Mouse (Mus musculus) ovary, postnatal 14 days (tissue): ENCODE results near the gene Kcnip4.

ENCODE experiments used
- DNase-seq: peaks from one replicate; pipeline ENCODE4 v3.0.0; 2022; ENCODE audit warnings: low spot score

The Kcnip4 gene

GRCm38 (mm10) chr5:49524394-49525241, at the start of gene Kcnip4:
Gene Kcnip4, minus strand, starts transcription at chr5:49524907.
- DNase-seq: peak; percentile 18

DNA sequence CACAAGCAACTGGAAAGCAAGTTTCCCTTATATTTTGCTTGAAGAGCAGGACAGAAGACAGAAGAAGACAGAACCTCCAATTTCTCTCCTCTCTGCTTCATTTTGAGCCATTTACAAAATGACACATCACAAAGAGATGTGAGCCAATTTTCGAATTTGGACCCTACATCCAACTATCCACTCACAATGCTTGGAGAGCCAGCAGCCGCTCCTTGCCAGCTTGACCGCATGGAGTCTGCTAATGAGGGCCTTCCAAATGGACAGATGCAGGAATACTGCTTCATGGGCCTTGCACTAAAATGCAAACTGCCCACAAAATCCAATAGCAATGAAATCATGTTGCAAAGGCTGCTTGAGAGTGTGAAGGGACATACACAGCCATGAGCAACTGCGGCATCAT, 47.2 kb upstream of the Kcnip4 start:
- no peak for DNase-seq

DNA sequence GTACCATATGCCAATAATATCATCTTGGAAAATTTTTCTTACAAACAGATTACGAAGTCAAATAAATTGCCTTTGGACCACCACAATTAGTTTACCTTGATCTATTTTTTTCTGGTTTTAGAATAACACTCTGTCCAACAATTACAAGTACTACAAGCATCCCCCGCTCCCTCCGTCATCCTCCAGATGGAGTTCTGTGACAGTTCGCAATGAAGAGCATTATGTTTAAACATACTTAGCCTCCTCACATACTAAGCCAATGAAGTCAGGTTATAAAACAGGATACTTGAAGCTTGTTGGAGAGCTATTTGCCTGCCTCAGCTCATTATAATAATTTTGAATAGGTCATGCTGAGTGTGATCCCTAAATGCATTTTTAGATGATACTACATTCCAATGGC, 39.0 kb upstream of the Kcnip4 start:
- no peak for DNase-seq

GRCm38 (mm10) chr5:49557436-49557835, 32.7 kb upstream of the Kcnip4 start:
- DNase-seq: no peak

DNA sequence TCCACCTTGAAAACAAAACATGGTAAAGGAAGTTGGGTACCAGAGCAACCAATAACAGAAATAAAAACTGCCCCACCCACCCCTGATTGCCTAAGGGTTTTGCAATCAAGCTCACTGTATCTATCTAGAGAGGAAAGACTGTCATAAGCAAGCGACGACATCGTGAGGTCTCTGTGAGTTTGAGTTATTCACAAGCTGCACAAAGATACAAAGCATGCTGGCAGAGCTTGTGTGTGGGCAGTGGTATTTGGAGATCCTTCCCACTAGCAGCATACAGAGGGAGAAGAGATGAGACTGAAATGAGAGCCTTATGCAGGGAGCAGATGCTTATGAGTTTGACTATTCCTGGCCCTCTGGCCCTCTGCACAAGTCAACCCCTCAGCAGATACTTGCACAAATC, 23.2 kb upstream of the Kcnip4 start:
- no peak for DNase-seq

GRCm38 (mm10) chr5:49529362-49529761, 4.7 kb upstream of the Kcnip4 start:
- no peak for DNase-seq

- peak; percentile 3 for DNase-seq
Measured at GRCm38 (mm10) chr5:49525242-49525612, 520 bp upstream of the Kcnip4 start.

GRCm38 (mm10) chr5:49523997-49524393, 712 bp downstream of the Kcnip4 start:
- DNase-seq: no peak

DNA sequence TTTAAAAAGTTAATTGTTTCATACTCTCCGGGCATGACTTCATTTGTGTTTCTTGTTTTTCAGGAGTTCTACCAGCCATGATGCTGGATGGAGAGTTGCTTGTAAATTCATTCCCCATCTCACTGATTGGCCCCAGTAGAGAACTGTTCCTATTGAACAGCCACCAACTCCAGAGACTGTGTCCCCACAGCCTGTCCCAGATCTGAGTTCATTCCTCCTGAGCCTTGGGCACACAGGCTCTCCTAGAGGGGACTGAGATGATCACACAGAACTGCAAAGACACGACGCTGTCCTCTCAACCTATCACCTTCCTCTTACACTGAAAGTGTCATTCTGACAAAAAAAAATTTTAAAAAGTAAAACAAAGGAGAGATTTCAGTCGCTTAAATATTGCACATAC, 1.7 kb downstream of the Kcnip4 start:
- no peak for DNase-seq

- no peak for DNase-seq
Measured at GRCm38 (mm10) chr5:49498743-49499142, 26.0 kb downstream of the Kcnip4 start.

DNA sequence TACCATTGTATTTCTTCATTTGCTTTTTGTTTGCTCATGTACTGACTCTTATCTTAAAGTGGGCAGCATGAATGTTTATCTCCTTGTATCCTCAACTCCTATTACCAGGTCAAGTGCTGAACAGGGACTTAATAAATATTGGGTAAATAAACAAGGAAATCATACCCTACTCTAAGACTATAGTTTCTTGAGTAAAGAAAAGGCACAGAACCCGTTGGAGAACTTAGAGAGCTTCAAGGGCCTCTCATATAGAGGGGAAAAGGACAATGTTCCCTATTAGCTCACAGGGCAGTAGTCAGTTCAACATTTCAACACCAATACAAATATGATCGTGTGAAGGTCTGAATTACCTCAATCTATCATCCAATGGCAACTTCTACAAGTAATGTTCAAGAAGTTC, 37.4 kb downstream of the Kcnip4 start:
- DNase-seq: no peak

- DNase-seq: no peak
Measured at GRCm38 (mm10) chr5:49470738-49471137, 54.0 kb downstream of the Kcnip4 start.

DNA sequence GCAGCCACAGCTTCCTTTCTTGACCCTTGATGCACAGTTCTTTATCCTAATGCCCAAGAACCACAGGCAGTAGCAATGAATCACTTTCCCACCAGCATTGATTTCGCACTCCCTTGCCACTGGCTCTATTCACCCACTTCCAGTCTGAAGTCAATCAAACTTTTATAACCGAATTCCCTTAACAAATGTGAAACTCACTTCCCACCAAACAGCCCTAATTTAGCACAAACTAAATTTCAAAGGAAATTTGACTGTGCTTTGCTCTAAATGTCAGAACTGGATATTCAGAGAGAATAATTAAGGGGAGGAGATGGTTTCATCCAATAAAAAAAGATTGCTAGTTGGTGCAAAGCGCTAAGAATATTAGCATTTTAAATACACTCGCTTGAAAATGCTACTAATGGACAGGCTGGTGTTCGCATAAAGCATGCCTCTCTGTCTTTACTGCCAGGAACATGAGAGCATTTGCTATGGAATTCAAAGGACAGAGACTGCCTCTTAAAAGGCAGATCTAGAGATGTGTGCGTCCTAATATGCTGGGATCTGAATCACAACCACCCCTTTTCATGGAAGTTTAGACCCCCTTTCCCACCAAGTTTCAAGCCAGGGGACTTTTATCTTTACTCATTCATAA, 63.9 kb downstream of the Kcnip4 start:
- no peak for DNase-seq

DNA sequence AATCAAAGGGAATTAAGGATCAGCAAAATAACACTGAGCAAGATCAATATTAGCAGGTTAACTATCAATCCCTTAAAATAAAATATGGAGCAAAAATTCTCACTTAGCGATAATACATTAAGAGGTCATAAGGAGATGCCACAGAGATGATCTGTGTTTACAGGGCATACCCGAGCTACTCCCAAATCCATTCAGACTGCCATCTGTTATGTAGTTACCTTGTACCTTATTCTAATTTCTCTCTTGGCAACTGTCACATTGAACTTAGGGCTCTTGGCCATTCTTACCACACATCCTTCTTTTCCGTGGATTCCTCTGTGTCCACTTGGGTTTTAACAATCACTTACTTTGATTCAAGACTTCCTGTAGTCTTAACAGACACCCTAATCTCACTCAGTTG, 71.6 kb downstream of the Kcnip4 start:
- DNase-seq: no peak

- no peak for DNase-seq
Measured at GRCm38 (mm10) chr5:49451295-49451694, 73.4 kb downstream of the Kcnip4 start.

- DNase-seq: no peak
Measured at GRCm38 (mm10) chr5:49450876-49451275, 73.8 kb downstream of the Kcnip4 start.

GRCm38 (mm10) chr5:49437236-49437635, 87.5 kb downstream of the Kcnip4 start:
- DNase-seq: no peak

DNA sequence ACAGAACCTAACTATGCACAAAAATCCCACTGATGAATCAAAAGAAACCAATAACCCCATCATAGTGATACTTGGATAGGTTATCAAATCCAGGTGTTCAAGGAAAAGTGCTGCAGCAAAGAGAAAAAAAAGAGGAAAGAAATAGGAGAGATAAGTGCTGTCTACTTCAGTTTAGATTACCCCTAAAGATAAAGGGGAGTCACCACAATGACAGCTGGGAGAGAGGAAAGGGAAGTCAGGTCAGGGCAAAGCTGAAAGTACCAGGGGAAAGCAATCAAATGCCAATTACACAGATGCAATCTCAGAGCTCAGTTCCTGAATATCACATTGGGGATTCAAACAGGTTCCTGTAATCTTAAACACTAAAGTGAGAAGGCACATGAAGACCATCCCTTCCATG, 97.0 kb downstream of the Kcnip4 start:
- no peak for DNase-seq

DNA sequence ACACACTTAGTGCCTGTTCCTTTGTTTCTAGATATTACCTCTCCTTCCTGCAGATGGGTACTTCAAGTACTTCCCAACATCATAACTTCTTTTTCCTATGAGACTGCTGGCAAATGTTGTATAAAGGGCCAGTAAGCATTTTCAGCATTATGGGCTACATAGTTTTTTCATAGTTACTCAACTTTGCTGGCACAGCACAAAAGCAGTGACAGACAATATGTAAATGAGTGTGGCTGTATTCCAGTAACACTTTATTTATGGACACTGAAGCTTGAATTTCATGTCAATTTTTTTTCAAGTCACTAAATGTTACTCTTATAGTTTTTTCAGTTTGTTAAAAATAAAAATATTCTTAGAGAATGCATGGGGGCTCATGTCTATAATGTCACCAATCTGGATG, 105.0 kb downstream of the Kcnip4 start:
- DNase-seq: no peak

DNA sequence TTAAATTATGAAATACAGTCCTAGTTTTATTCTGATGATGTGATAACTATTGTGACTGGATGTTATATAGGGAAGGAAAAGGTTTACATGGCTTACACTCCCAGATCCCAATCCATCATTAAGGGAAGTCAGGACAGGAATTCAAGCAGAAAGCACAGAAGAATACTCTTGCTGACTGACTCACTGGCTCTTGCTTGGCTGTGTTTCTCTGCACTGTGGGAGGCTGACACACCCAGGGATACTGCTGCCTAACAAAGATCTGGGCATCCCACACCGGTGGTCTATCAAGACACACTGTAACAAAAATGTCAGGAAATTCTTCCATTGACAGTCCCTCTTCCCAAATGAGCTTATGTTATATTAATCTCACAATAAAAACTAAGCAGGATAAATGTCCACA, 116.4 kb downstream of the Kcnip4 start:
- DNase-seq: no peak

GRCm38 (mm10) chr5:49370543-49371076, 154.1 kb downstream of the Kcnip4 start:
- peak; percentile 3 for DNase-seq

- peak; percentile 23 for DNase-seq
Measured at GRCm38 (mm10) chr5:49368636-49369423, 155.9 kb downstream of the Kcnip4 start.

DNA sequence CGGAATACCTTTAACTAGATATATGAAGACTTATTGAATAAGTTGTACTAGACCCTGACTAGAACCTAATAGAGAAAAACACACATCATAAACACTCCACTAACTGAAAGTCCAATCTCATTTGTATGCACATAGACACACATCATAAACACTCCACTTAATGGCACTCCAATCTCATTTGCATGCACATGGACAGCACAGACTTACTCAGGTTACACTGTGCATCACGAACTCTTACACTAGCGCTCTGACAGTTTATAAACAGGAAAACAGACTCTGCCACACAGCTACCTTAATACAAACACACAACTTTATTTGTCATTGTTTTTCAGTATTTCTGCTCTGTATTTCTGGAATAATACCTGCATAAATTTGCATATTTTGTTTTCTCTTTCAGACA, 168.3 kb downstream of the Kcnip4 start:
- DNase-seq: no peak
